Mouse (Mus musculus) limb, embryonic 14.5 days (tissue): ENCODE data around the gene Lrr1. TPM values are rescaled to one million over a fixed set of nuclear protein-coding genes. Genes with fewer than 3 reads are reported as not detected.

Experiments used
- ATAC-seq: fragments of 200-750 bp; cut with Nextera tagmentation; 2 replicates; pipeline ENCODE4 v1.8.0; 2017; ENCODE audit warnings: low read depth, moderate number of reproducible peaks, moderate TSS enrichment; ENCODE audit not compliant: low FRiP score
- DNase-seq: peaks from one replicate; pipeline ENCODE4 v3.0.0-alpha.2; 2015; ENCODE audit warnings: low spot score
- H3K27ac ChIP-seq: fragments of 300-500 bp; sonication (generic); replicated peaks from 2 replicates; pipeline ENCODE4 v1.5.1; 2014; ENCODE audit warnings: low read depth, mild to moderate bottlenecking, low read length, moderate library complexity, mixed read lengths
- H3K27me3 ChIP-seq: fragments of 300-500 bp; sonication (generic); 2 replicates; pipeline ENCODE4 v1.6.1; 2014; ENCODE audit warnings: low read length, mixed read lengths; ENCODE audit not compliant: control insufficient read depth, insufficient read depth
- H3K36me3 ChIP-seq: fragments of 300-500 bp; sonication (generic); 2 replicates; pipeline ENCODE4 v1.6.1; 2014; ENCODE audit warnings: mild to moderate bottlenecking, low read length, moderate library complexity, mixed read lengths; ENCODE audit not compliant: control insufficient read depth, insufficient read depth
- H3K4me1 ChIP-seq: fragments of 300-500 bp; sonication (generic); 2 replicates; pipeline ENCODE4 v1.6.1; 2014; ENCODE audit warnings: antibody characterized with exemption, low read length, mixed read lengths; ENCODE audit not compliant: control insufficient read depth, insufficient read depth
- H3K4me2 ChIP-seq: fragments of 300-500 bp; sonication (generic); replicated peaks from 2 replicates; pipeline ENCODE4 v1.6.1; 2014; ENCODE audit warnings: low read depth, mild to moderate bottlenecking, low read length, moderate library complexity; ENCODE audit not compliant: severe bottlenecking
- H3K4me3 ChIP-seq: fragments of 300-500 bp; sonication (generic); replicated peaks from 2 replicates; pipeline ENCODE4 v1.5.1; 2014; ENCODE audit warnings: low read length
- H3K9ac ChIP-seq: fragments of 300-500 bp; sonication (generic); 2 replicates; pipeline ENCODE4 v1.6.1; 2014; ENCODE audit warnings: mild to moderate bottlenecking, low read depth, low read length, moderate library complexity; ENCODE audit not compliant: severe bottlenecking
- H3K9me3 ChIP-seq: fragments of 300-500 bp; sonication (generic); 2 replicates; pipeline ENCODE4 v1.6.1; 2016; ENCODE audit warnings: low read length; ENCODE audit not compliant: control insufficient read depth
- POLR2A ChIP-seq: fragments of 200-500 bp; IDR thresholded peaks from 2 replicates; pipeline ENCODE4 v1.8.0; 2012; ENCODE audit warnings: inconsistent platforms, mild to moderate bottlenecking, moderate library complexity, borderline replicate concordance; ENCODE audit not compliant: insufficient read depth, insufficient read length; ENCODE audit errors: extremely low read depth
- WGBS: fragments of 180-500 bp; shearing (Covaris S2); extraction: QIAGEN DNeasy Blood & Tissue Kit; methylation state at CpG from one replicate; pipeline ENCODE4 v1.1.7; 2014; 5-methylcytosine and 5-hydroxymethylcytosine counted together
- microRNA-seq: library from miRNA; unstranded; fragments of <30 nt; microRNA quantifications from one replicate; pipeline ENCODE4, GENCODE M21; 2016
- polyA plus RNA-seq, 2 experiments: library from polyadenylated mRNA; depleted of rRNA in 1 of 2; stranded (reverse) in 1 of 2; unstranded in 1 of 2; fragments of >200 nt; fragmentation: Nextera tagmentation in 1 of 2; extraction: Ambion mirVana in 1 of 2; gene quantifications; 2 replicates each; pipeline versions ENCODE4 v1.2.1 to v1.2.3; 2012 to 2014

Lrr1 gene
- polyA plus RNA-seq, 2 experiments: 14.1 to 19.8 TPM

- Histone ChIP-seq H3K9me3 (no peaks in the 10 kb centered on the region), H3K4me3 (no peak overlapping the region), H3K27ac (no peak overlapping the region), H3K9ac (no peak overlapping the region), H3K36me3 (peaks cover 58% of the 10 kb centered on the region), H3K4me2 (no peak overlapping the region), H3K27me3 (no peaks in the 10 kb centered on the region), H3K4me1 (no peaks in the 10 kb centered on the region)
- TF ChIP-seq POLR2A: no peak
- DNase-seq (no peak), ATAC-seq (no peak)
- WGBS: 92% methylated on average over 19 of the region's 19 CpGs
Observed at GRCm38 (mm10) chr12:69220613-69221277, 52.1 kb downstream of the Lrr1 start.

DNA sequence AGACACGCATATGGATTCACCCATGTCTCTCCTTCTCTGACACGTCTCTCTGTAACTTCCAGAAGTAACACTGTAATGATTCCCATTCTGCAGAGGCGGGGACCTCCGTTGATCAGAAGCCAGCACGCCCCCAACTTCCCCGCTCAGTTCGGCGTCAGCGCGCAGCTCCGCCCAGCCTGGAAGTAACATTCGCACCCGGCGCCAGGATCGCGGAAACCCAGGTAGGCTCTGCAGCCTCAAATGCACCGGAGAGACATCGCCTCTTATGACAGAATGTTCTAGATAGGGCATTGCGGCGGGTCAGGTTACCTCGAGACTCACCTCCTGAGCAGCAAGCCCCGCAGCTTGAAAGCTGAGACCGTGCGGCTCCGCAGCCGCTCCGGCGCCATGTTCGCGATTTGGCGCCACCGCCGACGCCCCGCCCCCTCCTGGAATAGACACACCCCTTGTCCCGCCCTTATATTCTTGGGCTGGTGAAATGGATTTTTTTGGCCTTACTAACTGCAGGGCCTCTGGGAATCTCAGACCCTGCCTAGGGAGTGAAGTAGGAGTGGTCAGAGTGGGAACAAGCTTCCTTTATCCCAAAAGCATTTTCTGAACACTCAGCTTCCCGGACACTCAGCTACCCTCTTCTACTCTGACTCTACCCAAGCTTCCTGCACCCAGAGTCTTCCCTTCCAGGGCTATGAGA, 59.3 kb downstream of the Lrr1 start, which contains the start of gene Pole2:
Gene Pole2 (minus strand): TSS at position 420 of the 691 bp plus-strand sequence.
- Histone ChIP-seq H3K27me3 (no peaks in the 10 kb centered on the region), H3K4me1 (peaks cover 10% of the 10 kb centered on the region; the same call in 1 of the 2 replicates), H3K4me3 (peak within 1 kb of the TSS; percentile 51), H3K36me3 (peaks cover 8% of the 10 kb centered on the region), H3K9ac (peak within 1 kb of the TSS; percentile 60), H3K4me2 (peak within 1 kb of the TSS; percentile 50), H3K9me3 (no peaks in the 10 kb centered on the region), H3K27ac (peak within 1 kb of the TSS; percentile 87)
- DNase-seq (peak; percentile 87), ATAC-seq (peak; percentile 97)
- peak; percentile 44; the same call in 1 of the 2 replicates for TF ChIP-seq POLR2A
- WGBS: under 1% methylated on average over 37 of the region's 37 CpGs

Small RNA genes within 50 kb of the gene (microRNA-seq; reads per million reads assigned to microRNA genes)
- gene Gm47287 (not detected), gene Gm47295 (0.69 reads per million)

Other genes starting within 250 kb of the Lrr1 start
- gene Rps29, start 9.6 kb upstream of the Lrr1 start, polyA plus RNA-seq (2012; rRNA removed): 2,273 and 3,523 TPM in 2 replicates
- 1,759 and 1,849 TPM in 2 replicates for gene Rps29, start 9.6 kb upstream of the Lrr1 start, polyA plus RNA-seq (2014; fragmentation: Nextera tagmentation; extraction: Ambion mirVana)
- gene Rpl36al, start 15.3 kb downstream of the Lrr1 start, polyA plus RNA-seq (2012; rRNA removed): 316 and 600 TPM in 2 replicates
- gene Rpl36al, start 15.3 kb downstream of the Lrr1 start, polyA plus RNA-seq (2014; fragmentation: Nextera tagmentation; extraction: Ambion mirVana): 586 and 646 TPM in 2 replicates
- 30.1 and 31.0 TPM in 2 replicates for gene Mgat2, start 15.3 kb downstream of the Lrr1 start, polyA plus RNA-seq (2012; rRNA removed)
- gene Mgat2, start 15.3 kb downstream of the Lrr1 start, polyA plus RNA-seq (2014; fragmentation: Nextera tagmentation; extraction: Ambion mirVana): 59.1 and 60.8 TPM in 2 replicates
- 7.1 and 7.6 TPM in 2 replicates for gene Gm49383, start 28.3 kb downstream of the Lrr1 start, polyA plus RNA-seq (2012; rRNA removed)
- 17.8 and 21.8 TPM in 2 replicates for gene Gm49383, start 28.3 kb downstream of the Lrr1 start, polyA plus RNA-seq (2014; fragmentation: Nextera tagmentation; extraction: Ambion mirVana)
- 5.3 and 5.6 TPM in 2 replicates for gene Dnaaf2, start 29.6 kb downstream of the Lrr1 start, polyA plus RNA-seq (2012; rRNA removed)
- 5.9 and 6.7 TPM in 2 replicates for gene Dnaaf2, start 29.6 kb downstream of the Lrr1 start, polyA plus RNA-seq (2014; fragmentation: Nextera tagmentation; extraction: Ambion mirVana)
- gene Gm49384, start 35.5 kb downstream of the Lrr1 start, polyA plus RNA-seq (2012; rRNA removed): 3.7 and 10.0 TPM in 2 replicates
- gene Gm49384, start 35.5 kb downstream of the Lrr1 start, polyA plus RNA-seq (2014; fragmentation: Nextera tagmentation; extraction: Ambion mirVana): 18.8 and 19.3 TPM in 2 replicates
- 35.7 and 37.1 TPM in 2 replicates for gene Pole2, start 59.4 kb downstream of the Lrr1 start, polyA plus RNA-seq (2012; rRNA removed)
- gene Pole2, start 59.4 kb downstream of the Lrr1 start, polyA plus RNA-seq (2014; fragmentation: Nextera tagmentation; extraction: Ambion mirVana): 26.3 and 27.4 TPM in 2 replicates
- gene Klhdc1, start 72.4 kb downstream of the Lrr1 start, polyA plus RNA-seq (2012; rRNA removed): 2.8 and 4.1 TPM in 2 replicates
- 9.1 and 9.5 TPM in 2 replicates for gene Klhdc1, start 72.4 kb downstream of the Lrr1 start, polyA plus RNA-seq (2014; fragmentation: Nextera tagmentation; extraction: Ambion mirVana)
- 96.0 and 109 TPM in 2 replicates for gene Klhdc2, start 127.9 kb downstream of the Lrr1 start, polyA plus RNA-seq (2012; rRNA removed)
- 124 and 140 TPM in 2 replicates for gene Klhdc2, start 127.9 kb downstream of the Lrr1 start, polyA plus RNA-seq (2014; fragmentation: Nextera tagmentation; extraction: Ambion mirVana)
- 31.2 and 37.8 TPM in 2 replicates for gene Nemf, start 188.4 kb downstream of the Lrr1 start, polyA plus RNA-seq (2012; rRNA removed)
- 78.6 and 83.0 TPM in 2 replicates for gene Nemf, start 188.4 kb downstream of the Lrr1 start, polyA plus RNA-seq (2014; fragmentation: Nextera tagmentation; extraction: Ambion mirVana)
- 106 and 118 TPM in 2 replicates for gene Arf6, start 203.3 kb downstream of the Lrr1 start, polyA plus RNA-seq (2012; rRNA removed)
- 81.4 and 82.2 TPM in 2 replicates for gene Arf6, start 203.3 kb downstream of the Lrr1 start, polyA plus RNA-seq (2014; fragmentation: Nextera tagmentation; extraction: Ambion mirVana)
- 0.53 and 0.58 TPM in 2 replicates for gene Gm9887, start 203.6 kb downstream of the Lrr1 start, polyA plus RNA-seq (2012; rRNA removed)
- gene Gm9887, start 203.6 kb downstream of the Lrr1 start, polyA plus RNA-seq (2014; fragmentation: Nextera tagmentation; extraction: Ambion mirVana): 1.4 and 1.8 TPM in 2 replicates